Comparison of ENCODE assay signal across 13 mouse cellular contexts in genomic region chr6:119051721-119052120, GRCm38 (mm10).
DNase-seq lines count a peak whose midpoint lies in the region; ATAC-seq and TF ChIP-seq lines count a peak whose summit lies in the region.
"Had no signal": no experiment of that assay in that cellular context is flagged by ENCODE, and none has a peak within 500 bp of the region (broad histone marks: within the 10 kb centered on the region; RNA-seq: fewer than 3 reads in every experiment).

No protein-coding gene starts in this region.

- H3K27ac ChIP-seq in heart, adult 2 months: peak overlapping the region; percentile 38
- peak overlapping the region; percentile 45 for H3K27ac ChIP-seq in heart, embryonic 16.5 days (ENCODE audit: low read length)
- H3K27ac ChIP-seq: neural tube, embryonic 13.5 days had no signal

- peak in 1 of 2 experiments; percentile 54 for DNase-seq in heart, adult 2 months
- no peak for DNase-seq in heart, adult 8-10 months (ENCODE audit: low spot score)
- peak; percentile 64 for DNase-seq in adipocyte (ENCODE audit: low spot score)
- peak; percentile 59 for DNase-seq in lung, postnatal 25 days (ENCODE audit: low spot score)
- no peak for DNase-seq in adrenal gland, adult 8-10 months
- no peak for DNase-seq in spleen, postnatal 14 days (ENCODE audit: low spot score in 2 of 2)
- DNase-seq: cerebellum, adult 9-10 months; liver; retina, postnatal 1 day; spleen, adult 18-20 months had no signal

- H3K9me3 ChIP-seq in heart, embryonic 16.5 days (replicated peaks; ENCODE audit: control insufficient read depth, low read length): no peaks in the 10 kb centered on the region
- H3K9me3 ChIP-seq: neural tube, embryonic 13.5 days had no signal

- H3K27me3 ChIP-seq in heart, adult 2 months (ENCODE audit: control insufficient read depth, insufficient read depth, low read length): no peaks in the 10 kb centered on the region
- no peaks in the 10 kb centered on the region for H3K27me3 ChIP-seq in heart, embryonic 16.5 days (ENCODE audit: control insufficient read depth, insufficient read depth, low read length)
- H3K27me3 ChIP-seq: neural tube, embryonic 13.5 days had no signal

- TF ChIP-seq CTCF in heart, adult 2 months (IDR thresholded peaks at IDR 0.05): no peak

- no peak for TF ChIP-seq EP300 in heart, adult 2 months (IDR thresholded peaks at IDR 0.05; ENCODE audit: insufficient read depth, low read depth, low read length)

- no peaks in the 10 kb centered on the region; the same call in 1 of the 2 replicates for H3K79me2 ChIP-seq in heart, adult 2 months (replicated peaks; ENCODE audit: control insufficient read depth, insufficient read depth, low read length)

- WGBS in heart, adult 2 months: 33% methylated on average over 2 of the region's 2 CpGs
- WGBS in heart, embryonic 16.5 days: 31% methylated on average over 2 of the region's 2 CpGs

- H3K9ac ChIP-seq in heart, adult 2 months (ENCODE audit: low read depth, low read length): no peak overlapping the region
- no peak overlapping the region for H3K9ac ChIP-seq in heart, embryonic 16.5 days (ENCODE audit: low read length)
- H3K9ac ChIP-seq: neural tube, embryonic 13.5 days had no signal

- H3K4me2 ChIP-seq in heart, embryonic 16.5 days (ENCODE audit: low read depth, low read length): no peak overlapping the region
- H3K4me2 ChIP-seq: neural tube, embryonic 13.5 days had no signal

- no peak overlapping the region for H3K4me3 ChIP-seq in heart, adult 2 months
- no peak overlapping the region for H3K4me3 ChIP-seq in heart, embryonic 16.5 days (ENCODE audit: low read length)
- H3K4me3 ChIP-seq: neural tube, embryonic 13.5 days had no signal

- intact Hi-C loops in heart, adult 2 months (cut with DNase I): loop anchor here (5.0 kb wide), 1 partner anchor 49 kb away; no protein-coding TSS in a partner anchor

- no peak for ATAC-seq in heart, embryonic 16.5 days (replicated peaks; ENCODE audit: extremely low read depth, insufficient read depth, low FRiP score)
- ATAC-seq: intestine, embryonic 16.5 days had no signal

- TF ChIP-seq POLR2A in heart, adult 2 months (IDR thresholded peaks at IDR 0.05; ENCODE audit: insufficient read depth, low read depth, low read length): no peak

- peaks cover 18% of the 10 kb centered on the region for H3K36me3 ChIP-seq in heart, adult 2 months (ENCODE audit: control insufficient read depth, insufficient read depth, low read length)
- peaks cover 8% of the 10 kb centered on the region for H3K36me3 ChIP-seq in heart, embryonic 16.5 days (ENCODE audit: control insufficient read depth, insufficient read depth)

- peaks cover 14% of the 10 kb centered on the region for H3K4me1 ChIP-seq in heart, adult 2 months (ENCODE audit: control insufficient read depth, insufficient read depth, low read length)
- peaks cover 43% of the 10 kb centered on the region for H3K4me1 ChIP-seq in heart, embryonic 16.5 days (ENCODE audit: control insufficient read depth, insufficient read depth, low read length)
- H3K4me1 ChIP-seq: neural tube, embryonic 13.5 days had no signal

Comparison
In these comparisons a context has a peak if more than half of its experiments do, and no peak if none do; other contexts are left out.
1. DNase-seq: peak in adipocyte (single experiment) and lung, postnatal 25 days (single experiment); none in heart, adult 8-10 months (single experiment), adrenal gland, adult 8-10 months (single experiment) and spleen, postnatal 14 days (0 of 2).